Mouse (Mus musculus) lung, embryonic 16.5 days (tissue): ENCODE measurements around the gene Olfml2a. TPM values are rescaled to one million over a fixed set of nuclear protein-coding genes. Genes with fewer than 3 reads are reported as not detected.

Experiments used
- ATAC-seq: fragments of 200-750 bp; cut with Nextera tagmentation; 2 replicates; pipeline ENCODE4 v1.8.0; 2017; ENCODE audit warnings: low read depth, mild to moderate bottlenecking, moderate library complexity
- H3K27ac ChIP-seq: fragments of 300-500 bp; sonication (generic); 2 replicates; pipeline ENCODE4 v1.5.1; 2014; ENCODE audit warnings: mild to moderate bottlenecking, control low read depth, low read length
- H3K27me3 ChIP-seq: fragments of 300-500 bp; sonication (generic); 2 replicates; pipeline ENCODE4 v1.6.1; 2014; ENCODE audit warnings: low read depth, low read length, mixed read lengths; ENCODE audit not compliant: control insufficient read depth, insufficient read depth
- H3K36me3 ChIP-seq: fragments of 300-500 bp; sonication (generic); 2 replicates; pipeline ENCODE4 v1.6.1; 2014; ENCODE audit warnings: low read length; ENCODE audit not compliant: control insufficient read depth, insufficient read depth
- H3K4me1 ChIP-seq: fragments of 300-500 bp; sonication (generic); replicated peaks from 2 replicates; pipeline ENCODE4 v1.6.1; 2014; ENCODE audit warnings: low read length, mixed read lengths; ENCODE audit not compliant: control insufficient read depth, insufficient read depth
- H3K4me2 ChIP-seq: fragments of 300-500 bp; sonication (generic); 2 replicates; pipeline ENCODE4 v1.6.1; 2014; ENCODE audit warnings: low read depth, low read length, control low read depth
- H3K4me3 ChIP-seq: fragments of 300-500 bp; sonication (generic); 2 replicates; pipeline ENCODE4 v1.5.1; 2014; ENCODE audit warnings: mild to moderate bottlenecking, low read length, control low read depth
- H3K9ac ChIP-seq: fragments of 300-500 bp; sonication (generic); 2 replicates; pipeline ENCODE4 v1.6.1; 2014; ENCODE audit warnings: low read length, control low read depth
- H3K9me3 ChIP-seq: fragments of 300-500 bp; sonication (generic); 2 replicates; pipeline ENCODE4 v1.6.1; 2016; ENCODE audit warnings: low read length; ENCODE audit not compliant: control insufficient read depth
- WGBS: fragments of 180-500 bp; shearing (Covaris S2); extraction: QIAGEN DNeasy Blood & Tissue Kit; methylation state at CpG from one replicate; pipeline ENCODE4 v1.1.7; 2014; 5-methylcytosine and 5-hydroxymethylcytosine counted together
- polyA plus RNA-seq: library from polyadenylated mRNA; unstranded; fragments of >200 nt; fragmentation: Nextera tagmentation; extraction: Ambion mirVana; gene quantifications from 2 replicates; pipeline ENCODE4 v1.2.1, GENCODE M21; 2015

Olfml2a gene
- 7.5 and 7.7 TPM in 2 replicates for polyA plus RNA-seq

GRCm38 (mm10) chr2:38931851-38932667 is at the start of gene Olfml2a:
Gene Olfml2a (plus strand): TSS chr2:38931978.
- H3K27me3 ChIP-seq: no peaks in the 10 kb centered on the region
- peak; percentile 77 for ATAC-seq
- peak within 1 kb of the TSS; percentile 73 for H3K4me2 ChIP-seq
- H3K27ac ChIP-seq: 0 out of 2 replicates have a peak within 1 kb of the TSS, but pooled peaks have one; percentile 24
- H3K9me3 ChIP-seq: no peaks in the 10 kb centered on the region
- H3K4me1 ChIP-seq: peaks cover 5% of the 10 kb centered on the region; the same call in 1 of the 2 replicates
- peak within 1 kb of the TSS; percentile 48 for H3K4me3 ChIP-seq
- WGBS: 8% methylated on average over 29 of the region's 32 CpGs
- H3K9ac ChIP-seq: peak within 1 kb of the TSS; percentile 51
- no peaks in the 10 kb centered on the region for H3K36me3 ChIP-seq

- H3K4me2 ChIP-seq: no peak overlapping the region
- ATAC-seq: no peak
These were observed 28.9 kb upstream of the Olfml2a start for GRCm38 (mm10) chr2:38902866-38903265.

GRCm38 (mm10) chr2:38904290-38904689 is 27.5 kb upstream of the Olfml2a start:
- Histone ChIP-seq H3K9me3 (no peaks in the 10 kb centered on the region), H3K9ac (no peak overlapping the region), H3K4me1 (no peaks in the 10 kb centered on the region), H3K27ac (no peak overlapping the region), H3K4me2 (no peak overlapping the region), H3K4me3 (no peak overlapping the region), H3K27me3 (no peaks in the 10 kb centered on the region), H3K36me3 (no peaks in the 10 kb centered on the region)
- no peak for ATAC-seq
- 81% methylated on average over 1 of the region's 1 CpGs for WGBS

More at GRCm38 (mm10) chr2:38902866-38903265, 28.9 kb upstream of the Olfml2a start:
- Histone ChIP-seq H3K4me1 (no peaks in the 10 kb centered on the region), H3K36me3 (no peaks in the 10 kb centered on the region), H3K27me3 (no peaks in the 10 kb centered on the region), H3K9ac (no peak overlapping the region), H3K9me3 (no peaks in the 10 kb centered on the region), H3K4me3 (no peak overlapping the region), H3K27ac (no peak overlapping the region)

- WGBS: 59% methylated on average over 5 of the region's 5 CpGs
- Histone ChIP-seq H3K4me1 (no peaks in the 10 kb centered on the region), H3K36me3 (no peaks in the 10 kb centered on the region), H3K27ac (no peak overlapping the region), H3K4me2 (no peak overlapping the region), H3K27me3 (no peaks in the 10 kb centered on the region), H3K9me3 (no peaks in the 10 kb centered on the region), H3K4me3 (no peak overlapping the region), H3K9ac (no peak overlapping the region)
- ATAC-seq: no peak
These were observed 25.7 kb upstream of the Olfml2a start for GRCm38 (mm10) chr2:38906097-38906496.

GRCm38 (mm10) chr2:38908604-38909003 is 23.2 kb upstream of the Olfml2a start:
- H3K4me2 ChIP-seq: no peak overlapping the region
- WGBS: 44% methylated on average over 1 of the region's 1 CpGs
- no peak for ATAC-seq

GRCm38 (mm10) chr2:38914517-38914916 is 17.3 kb upstream of the Olfml2a start:
- Histone ChIP-seq H3K36me3 (no peaks in the 10 kb centered on the region), H3K4me1 (no peaks in the 10 kb centered on the region; the same call in 1 of the 2 replicates), H3K9me3 (no peaks in the 10 kb centered on the region), H3K4me2 (no peak overlapping the region), H3K9ac (no peak overlapping the region), H3K27ac (no peak overlapping the region), H3K27me3 (no peaks in the 10 kb centered on the region), H3K4me3 (no peak overlapping the region)
- WGBS: 55% methylated on average over 1 of the region's 1 CpGs
- no peak for ATAC-seq

More at GRCm38 (mm10) chr2:38908604-38909003, 23.2 kb upstream of the Olfml2a start:
- no peak overlapping the region for H3K9ac ChIP-seq
- H3K4me1 ChIP-seq: no peaks in the 10 kb centered on the region
- no peak overlapping the region for H3K4me3 ChIP-seq
- no peaks in the 10 kb centered on the region for H3K9me3 ChIP-seq
- no peaks in the 10 kb centered on the region for H3K36me3 ChIP-seq
- H3K27me3 ChIP-seq: no peaks in the 10 kb centered on the region
- no peak overlapping the region for H3K27ac ChIP-seq

- no peak for ATAC-seq
- H3K9ac ChIP-seq: no peak overlapping the region
These were observed 16.8 kb upstream of the Olfml2a start for GRCm38 (mm10) chr2:38914965-38915364.

GRCm38 (mm10) chr2:38916947-38917691 is 14.7 kb upstream of the Olfml2a start:
- no peak overlapping the region for H3K4me3 ChIP-seq
- no peaks in the 10 kb centered on the region; the same call in 1 of the 2 replicates for H3K4me1 ChIP-seq
- 47% methylated on average over 4 of the region's 4 CpGs for WGBS
- no peak overlapping the region for H3K4me2 ChIP-seq
- H3K27ac ChIP-seq: no peak overlapping the region
- no peaks in the 10 kb centered on the region for H3K36me3 ChIP-seq
- H3K9ac ChIP-seq: no peak overlapping the region
- no peaks in the 10 kb centered on the region for H3K27me3 ChIP-seq
- no peaks in the 10 kb centered on the region for H3K9me3 ChIP-seq
- no peak for ATAC-seq

More at GRCm38 (mm10) chr2:38914965-38915364, 16.8 kb upstream of the Olfml2a start:
- no peak overlapping the region for H3K4me2 ChIP-seq
- 38% methylated on average over 4 of the region's 4 CpGs for WGBS
- H3K36me3 ChIP-seq: no peaks in the 10 kb centered on the region
- H3K4me3 ChIP-seq: no peak overlapping the region
- H3K4me1 ChIP-seq: no peaks in the 10 kb centered on the region; the same call in 1 of the 2 replicates
- H3K27me3 ChIP-seq: no peaks in the 10 kb centered on the region
- no peaks in the 10 kb centered on the region for H3K9me3 ChIP-seq
- no peak overlapping the region for H3K27ac ChIP-seq

- Histone ChIP-seq H3K27me3 (peaks cover 12% of the 10 kb centered on the region), H3K9ac (no peak overlapping the region), H3K36me3 (no peaks in the 10 kb centered on the region), H3K9me3 (no peaks in the 10 kb centered on the region), H3K27ac (no peak overlapping the region), H3K4me1 (peaks cover 6% of the 10 kb centered on the region), H3K4me2 (no peak overlapping the region), H3K4me3 (no peak overlapping the region)
- 20% methylated on average over 1 of the region's 1 CpGs for WGBS
- ATAC-seq: no peak
These were observed 10.4 kb upstream of the Olfml2a start for GRCm38 (mm10) chr2:38921374-38921773.
